Mouse (Mus musculus): ENCODE results near the gene Fbxo46. TPM values are rescaled to one million over a fixed set of nuclear protein-coding genes. Genes with fewer than 3 reads are reported as not detected.
"Not testable (repeated sequence)": the region's sequence is repeated elsewhere in the genome, so short reads cannot be mapped to it uniquely, and the experiment has no call there.

Fbxo46 gene
- polyA plus RNA-seq, 1 experiment from 2014 or later, result 17.6 TPM

DNA sequence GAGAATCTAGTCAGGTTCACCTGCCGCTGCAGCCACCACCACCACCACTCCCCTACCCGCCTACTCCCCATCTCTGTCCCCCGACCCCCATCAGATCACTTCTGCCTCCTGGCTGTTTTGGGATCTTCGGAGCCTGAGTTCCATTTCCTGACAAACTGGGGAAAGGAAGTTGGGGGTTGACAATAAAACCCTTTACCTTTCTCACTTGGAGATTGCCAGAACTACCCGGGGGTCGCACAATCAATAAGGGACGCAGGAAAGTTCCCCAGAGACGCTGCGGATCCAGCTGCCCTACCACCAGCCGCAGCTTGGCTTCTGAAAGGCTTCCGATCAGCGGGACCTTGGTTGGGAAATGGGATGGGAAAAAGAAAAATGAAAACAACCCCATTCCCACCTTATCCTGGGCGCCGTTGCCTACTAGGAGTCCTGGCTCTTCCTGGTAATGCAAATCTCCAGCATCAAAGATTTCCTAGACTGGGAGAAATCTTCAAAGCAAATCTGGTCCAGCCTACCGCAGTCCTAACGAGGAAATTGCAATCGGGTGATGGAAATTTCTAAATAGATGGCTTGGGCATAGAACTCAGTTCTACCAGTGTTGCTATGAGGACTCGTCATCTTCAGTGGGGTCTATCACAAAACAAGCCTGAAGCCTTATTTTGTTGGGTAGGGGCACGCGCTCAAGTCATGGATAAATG is 28.7 kb downstream of the Fbxo46 start:
- Histone ChIP-seq H3K27me3 (ENCODE audit: low read depth, poor library complexity, severe bottlenecking) (no peaks in the 10 kb centered on the region), H3K9me3 (replicated peaks) (no peaks in the 10 kb centered on the region), H3K4me3 (peak overlapping the region; percentile 87), H3K27ac (replicated peaks) (peak overlapping the region; percentile 80), H3K4me1 (peaks cover 33% of the 10 kb centered on the region), H3K36me3 (peaks cover 40% of the 10 kb centered on the region)
- 20% methylated on average over 20 of the region's 20 CpGs for WGBS
- DNase-seq (ENCODE audit: low spot score), result no peak

GRCm38 (mm10) chr7:19148875-19149541 is 29.3 kb downstream of the Fbxo46 start, which contains the start of gene Qpctl:
Gene Qpctl, minus strand, starts transcription at chr7:19149291.
- Histone ChIP-seq H3K4me1 (peaks cover 33% of the 10 kb centered on the region), H3K9me3 (replicated peaks) (no peaks in the 10 kb centered on the region), H3K27ac (replicated peaks) (peak within 1 kb of the TSS; percentile 80), H3K27me3 (ENCODE audit: low read depth, poor library complexity, severe bottlenecking) (no peaks in the 10 kb centered on the region), H3K4me3 (peak within 1 kb of the TSS; percentile 87), H3K36me3 (peaks cover 47% of the 10 kb centered on the region)
- under 1% methylated on average over 43 of the region's 43 CpGs for WGBS
- peak; percentile 98 for DNase-seq (ENCODE audit: low spot score)

DNA sequence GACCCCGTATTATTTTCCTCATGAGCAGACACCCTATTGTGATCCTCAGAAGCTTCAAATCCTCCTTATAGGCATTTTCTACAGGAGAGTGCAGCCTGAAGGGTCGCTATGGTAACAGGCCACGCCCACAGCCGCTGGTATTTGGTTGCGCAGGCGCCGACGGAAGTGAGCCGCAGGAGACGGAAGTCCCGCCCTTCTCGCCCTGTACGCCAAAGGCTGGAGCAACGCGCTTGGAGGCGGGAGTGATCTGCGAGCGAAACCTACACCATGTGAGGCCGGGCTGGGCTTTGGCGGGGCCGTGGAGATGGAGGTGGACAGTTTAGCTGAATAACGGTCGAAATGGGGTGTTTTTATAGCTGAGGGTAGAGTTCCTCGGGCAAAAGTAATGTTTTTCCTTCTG is 30.0 kb downstream of the Fbxo46 start, which contains the start of gene Snrpd2:
TSS of gene Snrpd2 (plus strand) at position 97 of the 400 bp plus-strand sequence.
- peak; percentile 98 for DNase-seq (ENCODE audit: low spot score)
- Histone ChIP-seq H3K27ac (replicated peaks) (peak within 1 kb of the TSS; percentile 80), H3K4me3 (peak within 1 kb of the TSS; percentile 87), H3K9me3 (replicated peaks) (no peaks in the 10 kb centered on the region), H3K36me3 (peaks cover 53% of the 10 kb centered on the region), H3K4me1 (peaks cover 33% of the 10 kb centered on the region), H3K27me3 (ENCODE audit: low read depth, poor library complexity, severe bottlenecking) (no peaks in the 10 kb centered on the region)
- under 1% methylated on average over 24 of the region's 24 CpGs for WGBS

- not testable (repeated sequence) for H3K9me3 ChIP-seq (replicated peaks); H3K27me3 ChIP-seq (ENCODE audit: low read depth, poor library complexity, severe bottlenecking); H3K27ac ChIP-seq (replicated peaks); DNase-seq (ENCODE audit: low spot score)
- Histone ChIP-seq H3K36me3 (peaks cover 57% of the 10 kb centered on the region), H3K4me3 (peak overlapping the region; percentile 87; the same call in 1 of the 2 replicates), H3K4me1 (peaks cover 34% of the 10 kb centered on the region)
- WGBS, result 93% methylated on average over 10 of the region's 10 CpGs
Observed at GRCm38 (mm10) chr7:19151121-19151520, 31.5 kb downstream of the Fbxo46 start.

DNA sequence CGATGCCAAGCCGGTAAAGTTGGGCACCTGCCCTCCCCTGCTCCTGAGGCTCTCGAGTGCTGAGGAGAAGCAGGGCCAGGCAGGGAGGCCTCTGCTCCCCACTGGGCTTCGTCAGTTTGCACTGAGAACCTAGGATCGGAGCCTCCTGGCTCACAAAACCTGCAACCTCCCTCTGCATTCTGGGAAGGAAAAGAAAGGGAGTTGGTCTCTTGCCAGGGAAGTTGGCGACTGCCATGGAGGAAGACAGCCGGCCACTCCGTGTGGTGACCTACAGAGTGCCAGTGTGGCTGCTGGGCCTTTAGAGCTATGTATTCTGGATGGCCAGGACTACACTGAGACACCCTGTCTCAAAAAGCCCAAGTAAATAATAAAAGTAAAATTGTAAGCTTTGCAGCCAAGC is 35.1 kb downstream of the Fbxo46 start:
- Histone ChIP-seq H3K9me3 (replicated peaks) (no peaks in the 10 kb centered on the region), H3K27ac (replicated peaks) (no peak overlapping the region), H3K36me3 (peaks cover 48% of the 10 kb centered on the region), H3K27me3 (ENCODE audit: low read depth, poor library complexity, severe bottlenecking) (peaks cover 31% of the 10 kb centered on the region), H3K4me3 (peak overlapping the region; percentile 5; the same call in 1 of the 2 replicates), H3K4me1 (peaks cover 42% of the 10 kb centered on the region)
- WGBS, result 90% methylated on average over 8 of the region's 8 CpGs
- no peak for DNase-seq (ENCODE audit: low spot score)

- Histone ChIP-seq H3K4me1 (peaks cover 41% of the 10 kb centered on the region), H3K27me3 (ENCODE audit: low read depth, poor library complexity, severe bottlenecking) (peaks cover 43% of the 10 kb centered on the region), H3K36me3 (peaks cover 47% of the 10 kb centered on the region), H3K4me3 (no peak overlapping the region), H3K9me3 (replicated peaks) (no peaks in the 10 kb centered on the region), H3K27ac (replicated peaks) (no peak overlapping the region)
- 68% methylated on average over 13 of the region's 13 CpGs for WGBS
- no peak for DNase-seq (ENCODE audit: low spot score)
Observed at GRCm38 (mm10) chr7:19155825-19156475, 36.3 kb downstream of the Fbxo46 start.

- peaks cover 36% of the 10 kb centered on the region for H3K4me1 ChIP-seq
- peak overlapping the region; percentile 72 for H3K27ac ChIP-seq (replicated peaks)
- H3K36me3 ChIP-seq, result peaks cover 34% of the 10 kb centered on the region
- peak; percentile 93 for DNase-seq (ENCODE audit: low spot score)
- H3K27me3 ChIP-seq (ENCODE audit: low read depth, poor library complexity, severe bottlenecking), result peaks cover 52% of the 10 kb centered on the region
- no peaks in the 10 kb centered on the region for H3K9me3 ChIP-seq (replicated peaks)
- WGBS, result 5% methylated on average over 30 of the region's 30 CpGs
- peak overlapping the region; percentile 42 for H3K4me3 ChIP-seq
Observed at GRCm38 (mm10) chr7:19157160-19157800, 37.6 kb downstream of the Fbxo46 start.

DNA sequence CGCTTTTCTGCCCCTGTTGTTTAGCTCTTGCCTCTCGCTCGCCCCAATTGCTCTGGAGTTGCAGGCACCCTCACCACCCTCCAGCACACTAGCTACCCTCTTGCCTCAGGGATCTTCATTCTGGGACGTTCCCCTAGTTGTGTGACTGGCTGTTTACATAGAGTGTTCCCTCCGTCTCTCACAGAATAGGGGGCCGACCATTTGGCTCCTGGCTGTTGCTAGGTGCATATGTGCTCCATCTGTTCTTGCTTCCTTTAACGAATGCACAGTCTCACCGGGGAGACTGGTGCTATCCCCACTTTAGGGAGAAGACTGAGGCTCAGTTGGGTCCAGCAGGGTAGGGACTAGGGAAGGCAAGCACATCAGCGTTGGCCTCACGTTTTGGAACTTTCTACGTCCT is 38.9 kb downstream of the Fbxo46 start:
- Histone ChIP-seq H3K36me3 (peaks cover 21% of the 10 kb centered on the region), H3K4me3 (no peak overlapping the region), H3K9me3 (replicated peaks) (no peaks in the 10 kb centered on the region), H3K27ac (replicated peaks) (no peak overlapping the region; the same call in 1 of the 2 replicates), H3K27me3 (ENCODE audit: low read depth, poor library complexity, severe bottlenecking) (peaks cover 65% of the 10 kb centered on the region), H3K4me1 (peaks cover 39% of the 10 kb centered on the region)
- whole genome bisulfite sequencing, result 73% methylated on average over 11 of the region's 11 CpGs
- DNase-seq (ENCODE audit: low spot score), result no peak

- peaks cover 12% of the 10 kb centered on the region for H3K36me3 ChIP-seq
- H3K27ac ChIP-seq (replicated peaks), result no peak overlapping the region
- peak overlapping the region; percentile 54 for H3K4me3 ChIP-seq
- peaks cover 47% of the 10 kb centered on the region for H3K4me1 ChIP-seq
- no peak for DNase-seq (ENCODE audit: low spot score)
- H3K9me3 ChIP-seq (replicated peaks), result no peaks in the 10 kb centered on the region
- WGBS, result 16% methylated on average over 18 of the region's 18 CpGs
- H3K27me3 ChIP-seq (ENCODE audit: low read depth, poor library complexity, severe bottlenecking), result peaks cover 73% of the 10 kb centered on the region
Observed at GRCm38 (mm10) chr7:19159411-19159810, 39.8 kb downstream of the Fbxo46 start.

DNA sequence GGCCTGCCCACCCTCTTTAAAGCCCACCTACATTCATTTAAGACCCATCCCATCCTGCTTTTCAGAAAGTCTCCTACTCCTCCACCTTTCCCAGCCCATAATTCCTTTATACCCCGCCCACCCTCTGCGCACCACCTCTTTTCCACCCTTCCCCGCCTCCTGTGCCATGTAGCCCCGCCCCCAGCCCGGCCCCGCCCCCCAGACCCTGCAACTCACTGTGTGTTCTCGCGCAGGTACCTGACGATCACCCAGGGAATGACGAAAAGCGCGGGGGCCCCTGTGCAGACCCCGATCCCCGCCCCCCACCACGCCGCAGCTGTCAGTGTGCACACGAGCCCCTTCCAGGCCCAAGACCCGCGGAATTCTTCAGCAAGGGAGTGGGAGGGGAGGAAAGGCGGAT is 40.5 kb downstream of the Fbxo46 start:
- Histone ChIP-seq H3K27ac (replicated peaks) (no peak overlapping the region), H3K4me3 (peak overlapping the region; percentile 54), H3K27me3 (ENCODE audit: low read depth, poor library complexity, severe bottlenecking) (peaks cover 76% of the 10 kb centered on the region), H3K9me3 (replicated peaks) (no peaks in the 10 kb centered on the region), H3K4me1 (peaks cover 54% of the 10 kb centered on the region), H3K36me3 (peaks cover 5% of the 10 kb centered on the region; the same call in 1 of the 2 replicates)
- whole genome bisulfite sequencing, result 2% methylated on average over 20 of the region's 20 CpGs
- peak; percentile 61 for DNase-seq (ENCODE audit: low spot score)

DNA sequence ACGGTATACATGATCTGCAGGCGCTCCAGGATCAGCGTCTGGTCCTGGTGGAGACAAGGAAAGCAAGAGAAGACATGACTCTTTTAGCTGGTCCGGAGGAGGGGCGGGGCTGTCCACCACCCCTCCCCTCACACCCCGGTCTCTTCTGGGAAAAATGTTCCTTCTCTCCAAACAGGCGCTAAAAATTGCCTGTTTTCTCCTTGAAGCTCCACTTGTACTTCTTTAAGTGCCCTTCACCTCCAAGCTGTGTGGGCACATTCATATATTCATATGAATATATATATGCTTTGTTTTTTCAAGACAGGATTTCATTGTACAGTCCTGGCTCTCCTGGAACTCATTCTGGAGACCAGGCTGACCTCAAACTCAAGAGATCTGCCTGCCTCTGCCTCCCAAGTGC is 43.3 kb downstream of the Fbxo46 start:
- peaks cover 48% of the 10 kb centered on the region for H3K4me1 ChIP-seq
- peaks cover 89% of the 10 kb centered on the region for H3K27me3 ChIP-seq (ENCODE audit: low read depth, poor library complexity, severe bottlenecking)
- 89% methylated on average over 7 of the region's 7 CpGs for WGBS

DNA sequence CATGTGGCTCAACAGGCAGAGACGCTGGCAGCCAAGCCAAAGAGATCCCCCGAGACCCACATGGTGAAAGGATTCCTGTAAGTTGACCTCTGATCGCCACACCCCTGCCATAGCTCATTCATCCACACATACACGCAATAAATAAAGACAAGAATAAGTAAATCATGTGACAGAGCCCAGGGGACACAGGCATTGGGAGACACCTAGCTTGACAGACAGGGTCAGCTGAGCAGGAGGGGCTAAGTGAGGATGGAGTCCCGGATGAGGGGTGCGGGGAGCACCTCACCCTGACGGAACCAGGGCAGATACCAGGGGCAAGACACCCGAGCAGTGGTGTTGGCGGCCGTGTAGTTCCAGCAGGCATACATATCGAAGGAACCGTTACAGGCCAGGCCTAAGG is 44.1 kb downstream of the Fbxo46 start:
- Histone ChIP-seq H3K4me3 (no peak overlapping the region), H3K27ac (replicated peaks) (no peak overlapping the region), H3K4me1 (peaks cover 45% of the 10 kb centered on the region), H3K36me3 (no peaks in the 10 kb centered on the region), H3K27me3 (ENCODE audit: low read depth, poor library complexity, severe bottlenecking) (peaks cover 89% of the 10 kb centered on the region), H3K9me3 (replicated peaks) (peaks cover 4% of the 10 kb centered on the region; the same call in 1 of the 2 replicates)
- 30% methylated on average over 12 of the region's 12 CpGs for WGBS
- DNase-seq (ENCODE audit: low spot score), result no peak

More for the DNA sequence above, 43.3 kb downstream of the Fbxo46 start:
- no peak for DNase-seq (ENCODE audit: low spot score)
- Histone ChIP-seq H3K4me3 (no peak overlapping the region), H3K36me3 (no peaks in the 10 kb centered on the region), H3K9me3 (replicated peaks) (peaks cover 4% of the 10 kb centered on the region; the same call in 1 of the 2 replicates), H3K27ac (replicated peaks) (no peak overlapping the region)
